Mouse (Mus musculus) kidney, adult 9 months (tissue): ENCODE data around the gene Nnat.

Experiments
- DNase-seq: peaks from one replicate; pipeline ENCODE4 v3.0.0; 2022

The Nnat gene

DNA sequence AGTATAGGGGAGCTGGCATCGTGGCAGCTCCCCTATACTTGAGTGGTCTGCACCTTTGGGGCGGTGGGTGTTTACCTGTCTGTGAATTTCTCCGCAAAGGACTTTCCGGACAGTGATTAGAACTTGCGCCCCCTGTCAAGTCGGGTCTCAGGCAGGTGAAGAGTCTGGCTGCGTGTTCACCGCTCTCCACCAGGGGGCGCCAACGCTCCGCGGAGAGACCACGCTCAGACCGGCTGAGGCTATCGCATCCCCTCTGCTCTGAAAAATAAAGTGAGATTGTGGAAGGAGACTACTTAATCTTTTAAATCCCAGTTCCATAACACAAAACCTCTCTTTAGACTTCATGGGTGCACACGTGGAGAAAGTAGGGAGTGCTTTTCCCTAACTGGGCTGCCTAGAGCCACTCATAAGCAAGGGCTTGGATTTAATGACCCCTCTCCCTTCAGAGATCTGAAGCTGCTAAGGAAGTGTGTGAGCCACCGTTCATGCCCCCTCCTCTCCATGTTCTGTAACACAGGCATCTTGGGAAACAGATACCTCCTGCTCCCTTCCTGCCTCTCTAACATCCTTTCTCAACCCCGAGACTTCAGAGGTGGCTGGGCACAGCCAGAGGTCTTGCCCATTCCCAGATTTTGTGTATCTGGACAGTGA is 45.3 kb downstream of the Nnat start:
- peak; percentile 66 for DNase-seq

DNA sequence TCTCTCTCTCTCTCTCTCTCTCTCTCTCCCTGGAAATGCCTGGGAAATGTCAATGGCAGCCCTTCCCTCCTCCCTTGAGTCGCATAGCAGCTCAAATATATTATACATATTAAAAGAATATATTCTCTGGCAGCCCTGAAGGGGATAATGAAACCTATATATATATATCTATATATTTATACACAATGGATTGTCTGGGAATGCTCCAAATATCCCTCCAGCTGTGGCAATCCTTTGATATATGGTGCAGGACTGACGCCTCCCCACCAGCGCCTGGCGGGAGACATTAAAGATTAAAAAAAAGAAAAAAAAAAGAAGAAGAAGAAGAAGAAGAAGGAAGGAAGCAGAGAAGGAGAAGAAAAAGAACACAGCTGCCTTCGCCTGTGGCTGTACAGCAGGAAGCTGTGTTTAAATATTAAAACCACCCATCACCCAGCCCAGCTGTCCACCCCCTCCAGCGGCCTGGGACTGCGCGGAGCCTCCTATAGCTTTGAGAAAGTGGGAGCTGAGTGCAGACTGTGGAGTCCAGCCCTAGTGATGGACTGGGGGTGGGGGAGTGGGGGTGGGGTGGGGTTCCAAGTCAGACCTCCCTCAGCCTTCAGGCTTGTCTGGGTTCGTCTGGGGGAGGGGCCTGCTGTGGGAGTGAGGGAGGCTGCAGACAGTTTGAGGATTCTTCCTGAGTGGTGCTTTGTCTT is 47.8 kb downstream of the Nnat start:
- no peak for DNase-seq

DNA sequence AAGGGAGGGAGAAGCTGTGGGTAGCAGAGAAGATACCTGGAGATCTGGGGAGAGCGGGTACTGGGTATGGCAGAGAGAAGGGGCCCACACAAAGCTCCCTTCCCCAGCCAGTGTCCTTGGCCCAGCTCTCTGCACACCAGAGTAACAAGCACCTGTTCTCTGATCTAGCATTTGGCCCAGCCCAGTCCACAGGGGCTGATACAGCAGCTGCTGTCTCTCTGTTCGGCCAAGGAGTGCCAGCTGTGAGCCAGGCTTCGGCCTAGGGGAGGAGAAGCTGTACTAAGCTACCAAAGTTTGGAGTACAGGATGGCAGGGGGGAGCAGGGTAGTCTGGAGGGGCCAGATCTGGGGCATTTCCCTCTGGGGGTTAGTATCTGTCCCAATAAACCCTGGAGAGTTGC is 51.9 kb downstream of the Nnat start:
- DNase-seq: no peak
